Mouse (Mus musculus) MEL (cell line): ENCODE data around the gene Gm42957. TPM values are rescaled to one million over a fixed set of nuclear protein-coding genes. Genes with fewer than 3 reads are reported as not detected.
A peak's percentile ranks its signal among the peaks of the same experiment; 100 is the strongest.

Experiments
- DNase-seq: peaks from one replicate; pipeline ENCODE4 v3.0.0; 2011; ENCODE audit warnings: low read depth, low spot score
- H3K27ac ChIP-seq: 2 replicates; pipeline ENCODE4 v1.5.1; 2012; ENCODE audit warnings: low read depth, mild to moderate bottlenecking, control low read depth, low read length, moderate library complexity; ENCODE audit not compliant: control insufficient read depth
- H3K27me3 ChIP-seq, 2 experiments: fragments of 150-350 bp in 1 of 2; sonication (generic) in 1 of 2; 2 replicates each; pipeline ENCODE4 v1.6.1; 2012; ENCODE audit warnings: low read length in 2 of 2, mild to moderate bottlenecking in 2 of 2, improper control_type of control experiment in 1 of 2, moderate library complexity in 1 of 2; ENCODE audit not compliant: insufficient read depth in 2 of 2, control insufficient read depth in 1 of 2
- H3K36me3 ChIP-seq, 2 experiments: 2 replicates each; pipeline ENCODE4 v1.6.1; 2012 to 2014; ENCODE audit warnings: low read length in 2 of 2, improper control_type of control experiment in 1 of 2, inconsistent platforms in 1 of 2, mild to moderate bottlenecking in 1 of 2; ENCODE audit not compliant: insufficient read depth in 2 of 2, control insufficient read depth in 1 of 2
- H3K4me1 ChIP-seq, 2 experiments: fragments of 150-350 bp in 1 of 2; sonication (generic) in 1 of 2; 2 replicates each; pipeline ENCODE4 v1.6.1; 2012; ENCODE audit warnings: low read length in 2 of 2, improper control_type of control experiment in 1 of 2, mild to moderate bottlenecking in 1 of 2; ENCODE audit not compliant: insufficient read depth in 2 of 2, control insufficient read depth in 1 of 2
- H3K4me3 ChIP-seq, 2 experiments: fragments of 150-350 bp in 1 of 2; sonication (generic) in 1 of 2; 2 replicates each; pipeline ENCODE4 v1.5.1; 2012; ENCODE audit warnings: low read depth in 2 of 2, low read length in 2 of 2, mild to moderate bottlenecking in 2 of 2, moderate library complexity in 2 of 2, control low read depth in 1 of 2, improper control_type of control experiment in 1 of 2; ENCODE audit not compliant: control insufficient read depth in 1 of 2, insufficient read depth in 1 of 2
- H3K79me2 ChIP-seq: 2 replicates; pipeline ENCODE4 v1.6.1; 2012; ENCODE audit warnings: mild to moderate bottlenecking, low read length, moderate library complexity; ENCODE audit not compliant: control insufficient read depth, poor library complexity, insufficient read depth
- H3K9ac ChIP-seq: 2 replicates; pipeline ENCODE4 v1.6.1; 2012; ENCODE audit warnings: low read depth, mild to moderate bottlenecking, control low read depth, low read length, moderate library complexity; ENCODE audit not compliant: control insufficient read depth, poor library complexity, severe bottlenecking
- H3K9me3 ChIP-seq: fragments of 150-350 bp; sonication (generic); replicated peaks from 2 replicates; pipeline ENCODE4 v1.6.1; 2012; ENCODE audit warnings: mild to moderate bottlenecking, low read length, improper control_type of control experiment, moderate library complexity; ENCODE audit not compliant: insufficient read depth
- CTCF ChIP-seq, 3 experiments: IDR thresholded peaks in 2 of 3; conservative IDR thresholded peaks in 1 of 3; 2 replicates each; pipeline ENCODE4 v1.5.1; 2011 to 2012; ENCODE audit warnings: low read length in 3 of 3, low read depth in 2 of 3, mild to moderate bottlenecking in 2 of 3, improper control_type of control experiment in 1 of 3, inconsistent platforms in 1 of 3, mixed read lengths in 1 of 3, moderate library complexity in 1 of 3; ENCODE audit not compliant: control insufficient read depth in 1 of 3, insufficient read depth in 1 of 3, poor library complexity in 1 of 3, severe bottlenecking in 1 of 3
- ETS1 ChIP-seq: IDR thresholded peaks from 2 replicates; pipeline ENCODE4 v1.6.1; 2012; ENCODE audit warnings: low read depth, mild to moderate bottlenecking, inconsistent platforms, low read length, improper control_type of control experiment, moderate library complexity
- GABPA ChIP-seq: IDR thresholded peaks from 2 replicates; pipeline ENCODE4 v1.6.1; 2012; ENCODE audit warnings: low read depth, mild to moderate bottlenecking, inconsistent platforms, low read length, improper control_type of control experiment, moderate library complexity
- JUND ChIP-seq: IDR thresholded peaks from 2 replicates; pipeline ENCODE4 v1.6.1; 2011; ENCODE audit warnings: low read depth, mild to moderate bottlenecking, improper control_type of control experiment, low read length
- KAT2A ChIP-seq: conservative IDR thresholded peaks from 2 replicates; pipeline ENCODE4 v1.6.1; 2012; ENCODE audit warnings: low read depth, low read length, improper control_type of control experiment, inconsistent platforms
- NRF1 ChIP-seq: IDR thresholded peaks from 2 replicates; pipeline ENCODE4 v1.6.1; 2014; ENCODE audit warnings: low read depth, mild to moderate bottlenecking, inconsistent platforms, low read length, improper control_type of control experiment, moderate library complexity; ENCODE audit not compliant: poor library complexity, insufficient read depth, severe bottlenecking
- POLR2A ChIP-seq, 2 experiments: IDR thresholded peaks; 2 replicates each; pipeline ENCODE4 v1.6.1; 2011 to 2012; ENCODE audit warnings: low read length in 2 of 2, mild to moderate bottlenecking in 2 of 2, control low read depth in 1 of 2, improper control_type of control experiment in 1 of 2, low read depth in 1 of 2, moderate library complexity in 1 of 2; ENCODE audit not compliant: control insufficient read depth in 1 of 2, insufficient read depth in 1 of 2, poor library complexity in 1 of 2
- POLR2AphosphoS2 ChIP-seq: IDR thresholded peaks from 2 replicates; pipeline ENCODE4 v1.6.1; 2011; ENCODE audit warnings: low read length, improper control_type of control experiment
- POLR2AphosphoS5 ChIP-seq: IDR thresholded peaks from 2 replicates; pipeline ENCODE4 v1.6.1; 2012; ENCODE audit warnings: low read depth, borderline replicate concordance, mild to moderate bottlenecking, inconsistent platforms, low read length, moderate library complexity, mixed read lengths
- RAD21 ChIP-seq: IDR thresholded peaks from 2 replicates; pipeline ENCODE4 v1.6.1; 2011; ENCODE audit warnings: mild to moderate bottlenecking, low read depth, low read length, improper control_type of control experiment
- RCOR1 ChIP-seq: IDR thresholded peaks from 2 replicates; pipeline ENCODE4 v1.6.1; 2012; ENCODE audit warnings: low read depth, mild to moderate bottlenecking, inconsistent platforms, low read length, improper control_type of control experiment
- SIN3A ChIP-seq: IDR thresholded peaks from 2 replicates; pipeline ENCODE4 v1.6.1; 2012; ENCODE audit warnings: low read length, improper control_type of control experiment, inconsistent platforms
- SMC3 ChIP-seq: IDR thresholded peaks from 2 replicates; pipeline ENCODE4 v1.6.1; 2011; ENCODE audit warnings: low read depth, low read length, improper control_type of control experiment
- TBP ChIP-seq: IDR thresholded peaks from 2 replicates; pipeline ENCODE4 v1.8.0; 2011; ENCODE audit warnings: low read depth, low read length, improper control_type of control experiment
- TCF12 ChIP-seq: IDR thresholded peaks from 2 replicates; pipeline ENCODE4 v1.6.1; 2014; ENCODE audit warnings: low read depth, mild to moderate bottlenecking, inconsistent platforms, low read length, improper control_type of control experiment, moderate library complexity
- UBTF ChIP-seq: IDR thresholded peaks from 2 replicates; pipeline ENCODE4 v1.6.1; 2012; ENCODE audit warnings: low read depth, mild to moderate bottlenecking, inconsistent platforms, low read length, improper control_type of control experiment, moderate library complexity, borderline replicate concordance; ENCODE audit not compliant: insufficient read depth
- USF2 ChIP-seq, 2 experiments: IDR thresholded peaks; 2 replicates each; pipeline ENCODE4 v1.6.1; 2011 to 2012; ENCODE audit warnings: improper control_type of control experiment in 2 of 2, low read length in 2 of 2, borderline replicate concordance in 1 of 2, inconsistent platforms in 1 of 2, low read depth in 1 of 2, mild to moderate bottlenecking in 1 of 2; ENCODE audit not compliant: insufficient read depth in 1 of 2
- ZC3H11A ChIP-seq: IDR thresholded peaks from 2 replicates; pipeline ENCODE4 v1.6.1; 2012; ENCODE audit warnings: low read depth, mild to moderate bottlenecking, inconsistent platforms, low read length, improper control_type of control experiment
- ZKSCAN1 ChIP-seq: IDR thresholded peaks from 2 replicates; pipeline ENCODE4 v1.6.1; 2012; ENCODE audit warnings: low read depth, mild to moderate bottlenecking, inconsistent platforms, low read length, improper control_type of control experiment, moderate library complexity
- ZMIZ1 ChIP-seq: IDR thresholded peaks from 2 replicates; pipeline ENCODE4 v1.6.1; 2012; ENCODE audit warnings: low read depth, mild to moderate bottlenecking, inconsistent platforms, low read length, improper control_type of control experiment, moderate library complexity
- polyA plus RNA-seq, 2 experiments: library from polyadenylated mRNA; stranded (reverse) in 1 of 2; unstranded in 1 of 2; fragments of >175 nt in 1 of 2; fragments of >200 nt in 1 of 2; gene quantifications; 2 replicates each; pipeline versions ENCODE4 v1.2.1 to v1.2.4; 2012; ENCODE audit warnings: low replicate concordance in 2 of 2, low read depth in 1 of 2; ENCODE audit not compliant: insufficient read length in 2 of 2, insufficient read depth in 1 of 2, missing spikeins in 1 of 2
- total RNA-seq: library from RNA; depleted of rRNA; stranded (reverse); fragments of 300-350 nt; gene quantifications from 2 replicates; pipeline ENCODE4 v1.2.3, GENCODE M21; 2012

Gm42957 gene
- total and polyA plus RNA-seq, 3 experiments = 0.06 to 0.19 TPM; not detected in 1

GRCm38 (mm10) chr3:96645018-96645649 is 9.9 kb downstream of the Gm42957 start, which contains the start of gene Itga10:
Gene Itga10, plus strand, starts transcription at chr3:96645584.
- peak; percentile 67 for DNase-seq
- H3K4me1 ChIP-seq = no peaks in the 10 kb centered on the region

GRCm38 (mm10) chr3:96647365-96647764 is 12.1 kb downstream of the Gm42957 start:
- no peaks in the 10 kb centered on the region for H3K9me3 ChIP-seq
- no peaks in the 10 kb centered on the region for H3K4me1 ChIP-seq
- TF ChIP-seq ETS1 (no peak), RCOR1 (no peak), KAT2A (no peak), POLR2AphosphoS2 (no peak), POLR2AphosphoS5 (no peak), NRF1 (no peak), JUND (no peak), USF2 (IDR thresholded peaks at IDR 0.05; ENCODE audit: borderline replicate concordance in 1 of 2, insufficient read depth in 1 of 2, low read depth in 1 of 2, low read length in 2 of 2) (no peak), SIN3A (no peak), POLR2A (IDR thresholded peaks at IDR 0.05; ENCODE audit: control insufficient read depth in 1 of 2, insufficient read depth in 1 of 2, low read depth in 1 of 2, low read length in 2 of 2, poor library complexity in 1 of 2) (no peak), GABPA (no peak)
- H3K27me3 ChIP-seq = no peaks in the 10 kb centered on the region
- H3K9ac ChIP-seq = no peak overlapping the region
- DNase-seq = no peak
- H3K36me3 ChIP-seq = no peaks in the 10 kb centered on the region
- H3K79me2 ChIP-seq = no peaks in the 10 kb centered on the region
- H3K27ac ChIP-seq = no peak overlapping the region
- no peak overlapping the region for H3K4me3 ChIP-seq

More at GRCm38 (mm10) chr3:96645018-96645649, 9.9 kb downstream of the Gm42957 start, which contains the start of gene Itga10:
- H3K9ac ChIP-seq = no peak within 1 kb of the TSS
- no peaks in the 10 kb centered on the region for H3K9me3 ChIP-seq
- H3K79me2 ChIP-seq = no peaks in the 10 kb centered on the region
- H3K4me3 ChIP-seq = no peak within 1 kb of the TSS
- H3K27ac ChIP-seq = no peak within 1 kb of the TSS
- H3K36me3 ChIP-seq = no peaks in the 10 kb centered on the region; a peak in 1 of 4 replicates
- H3K27me3 ChIP-seq = no peaks in the 10 kb centered on the region
- peak; percentile 84 for TF ChIP-seq SMC3
- peak; percentile 64 for TF ChIP-seq RAD21
- no peak for TF ChIP-seq POLR2A (IDR thresholded peaks at IDR 0.05; ENCODE audit: control insufficient read depth in 1 of 2, insufficient read depth in 1 of 2, low read depth in 1 of 2, low read length in 2 of 2, poor library complexity in 1 of 2)
- TF ChIP-seq UBTF = no peak
- TF ChIP-seq ZKSCAN1 = peak; percentile 100
- no peak for TF ChIP-seq POLR2AphosphoS5
- TF ChIP-seq TBP = 0 out of 2 replicates have a peak, but pooled peaks have one; percentile 30
- no peak for TF ChIP-seq ETS1
- peak; percentile 82 to 87 (median 85) for TF ChIP-seq CTCF (IDR thresholded peaks at IDR 0.05 in 2 of 3, conservative IDR thresholded peaks at IDR 0.05 in 1 of 3; ENCODE audit: control insufficient read depth in 1 of 3, insufficient read depth in 1 of 3, low read depth in 2 of 3, low read length in 3 of 3, poor library complexity in 1 of 3, severe bottlenecking in 1 of 3)
- peak; percentile 55 for TF ChIP-seq ZC3H11A
- no peak for TF ChIP-seq JUND
- TF ChIP-seq ZMIZ1 = no peak
- no peak for TF ChIP-seq TCF12
- TF ChIP-seq, all 39 proteins: peak for 6
